Mouse (Mus musculus) cerebellum, adult 2 months (tissue): ENCODE results near the gene Wdr44. TPM values are rescaled to one million over a fixed set of nuclear protein-coding genes. Genes with fewer than 3 reads are reported as not detected.
A peak's percentile ranks its signal among the peaks of the same experiment; 100 is the strongest.

Experiments
- DNase-seq, 2 experiments: peaks; one replicate each; pipeline ENCODE4 v3.0.0; 2021
- H3K27ac ChIP-seq: fragments of 200-500 bp; 2 replicates; pipeline ENCODE4 v1.5.1; 2012; ENCODE audit warnings: low read length, control low read depth, inconsistent platforms; ENCODE audit not compliant: insufficient read depth
- H3K27me3 ChIP-seq: fragments of 200-500 bp; 2 replicates; pipeline ENCODE4 v1.6.1; 2012; ENCODE audit warnings: inconsistent platforms, mild to moderate bottlenecking, low read length, moderate library complexity; ENCODE audit not compliant: control insufficient read depth, insufficient read depth
- H3K4me1 ChIP-seq: fragments of 200-500 bp; 2 replicates; pipeline ENCODE4 v1.6.1; 2011; ENCODE audit warnings: low read length; ENCODE audit not compliant: control insufficient read depth, insufficient read depth
- H3K4me3 ChIP-seq: fragments of 200-500 bp; replicated peaks from 2 replicates; pipeline ENCODE3; 2011; ENCODE audit warnings: mild to moderate bottlenecking, low read depth, low read length, control low read depth; ENCODE audit not compliant: insufficient read depth
- CTCF ChIP-seq: fragments of 200-500 bp; IDR thresholded peaks from 2 replicates; pipeline ENCODE4 v1.5.1; 2011; ENCODE audit warnings: low read depth, mild to moderate bottlenecking, control low read depth, low read length, moderate library complexity, borderline replicate concordance; ENCODE audit not compliant: insufficient read depth
- POLR2A ChIP-seq: fragments of 200-500 bp; IDR thresholded peaks from 2 replicates; pipeline ENCODE4 v1.6.1; 2011; ENCODE audit warnings: low read length, control low read depth, borderline replicate concordance; ENCODE audit not compliant: insufficient read depth
- WGBS: fragments of 180-500 bp; shearing (Covaris S2); methylation state at CpG from one replicate; pipeline ENCODE4 v1.1.7; 2018; 5-methylcytosine and 5-hydroxymethylcytosine counted together
- polyA plus RNA-seq: library from polyadenylated mRNA; depleted of rRNA; stranded (reverse); fragments of >200 nt; gene quantifications from 2 replicates; pipeline ENCODE4 v1.2.3, GENCODE M21; 2012; rRNA removed

Wdr44 gene
- polyA plus RNA-seq = 7.3 and 7.5 TPM in 2 replicates

GRCm38 (mm10) chrX:23692722-23693442 lies at the start of gene Wdr44:
TSS of gene Wdr44 (plus strand) at chrX:23693051.
- Histone ChIP-seq H3K27me3 (no peaks in the 10 kb centered on the region), H3K4me3 (peak within 1 kb of the TSS; percentile 91), H3K4me1 (no peaks in the 10 kb centered on the region), H3K27ac (peak within 1 kb of the TSS; percentile 90)
- DNase-seq = peak; percentile 92 to 94
- WGBS = 7% methylated on average over 50 of the region's 51 CpGs
- TF ChIP-seq CTCF = no peak
- peak; percentile 67 for TF ChIP-seq POLR2A

DNA sequence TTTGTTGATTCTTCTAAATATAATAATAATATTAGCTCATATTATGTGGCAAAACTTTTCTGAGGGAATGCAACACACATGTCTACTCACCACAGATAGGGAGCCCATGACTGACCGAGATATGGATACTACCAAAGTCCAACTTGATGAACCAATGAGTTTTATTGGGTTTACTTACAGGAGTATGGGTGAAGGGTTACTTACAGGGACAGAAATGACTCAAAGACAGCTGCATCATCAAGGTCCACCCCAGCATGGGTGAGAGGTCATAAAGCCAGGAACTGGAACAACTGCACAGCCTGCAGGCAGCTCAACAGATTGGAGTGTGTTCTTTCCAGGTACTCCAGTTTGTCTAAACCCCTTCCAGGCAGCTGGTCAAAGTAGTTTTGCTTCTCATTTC lies 44.5 kb upstream of the Wdr44 start:
- TF ChIP-seq CTCF (no peak), POLR2A (no peak)
- Histone ChIP-seq H3K27me3 (no peaks in the 10 kb centered on the region), H3K4me1 (no peaks in the 10 kb centered on the region), H3K4me3 (no peak overlapping the region), H3K27ac (no peak overlapping the region)
- 93% methylated on average over 1 of the region's 1 CpGs for WGBS
- DNase-seq = no peak

GRCm38 (mm10) chrX:23662216-23662615 lies 30.6 kb upstream of the Wdr44 start:
- 87% methylated on average over 1 of the region's 1 CpGs for WGBS
- H3K4me1 ChIP-seq = no peaks in the 10 kb centered on the region
- DNase-seq = no peak
- H3K4me3 ChIP-seq = no peak overlapping the region
- H3K27ac ChIP-seq = no peak overlapping the region
- H3K27me3 ChIP-seq = no peaks in the 10 kb centered on the region
- no peak for TF ChIP-seq POLR2A
- no peak for TF ChIP-seq CTCF

DNA sequence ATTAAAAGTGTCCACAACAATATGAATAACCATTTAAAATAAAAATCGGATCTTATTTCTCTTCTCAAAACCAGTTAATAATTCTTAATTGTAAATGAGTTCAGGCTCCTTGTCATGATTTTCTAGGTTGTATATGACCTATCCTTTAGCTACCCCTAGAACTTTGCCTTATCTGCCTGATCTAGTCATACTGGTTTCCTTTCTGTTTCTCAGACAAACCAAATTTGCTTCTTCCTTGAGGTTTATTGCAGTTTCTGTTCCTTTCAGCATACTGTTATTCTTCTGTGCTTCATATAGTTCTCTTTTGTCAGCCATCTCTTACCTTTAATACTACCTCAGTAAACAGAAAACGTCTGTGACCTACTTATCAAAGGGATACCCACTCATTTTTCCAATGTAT lies 19.7 kb upstream of the Wdr44 start:
- H3K27ac ChIP-seq = no peak overlapping the region
- no peaks in the 10 kb centered on the region for H3K4me1 ChIP-seq
- no peaks in the 10 kb centered on the region for H3K27me3 ChIP-seq
- TF ChIP-seq CTCF = no peak
- TF ChIP-seq POLR2A = no peak
- WGBS = 68% methylated on average over 2 of the region's 2 CpGs
- DNase-seq = no peak
- H3K4me3 ChIP-seq = no peak overlapping the region

DNA sequence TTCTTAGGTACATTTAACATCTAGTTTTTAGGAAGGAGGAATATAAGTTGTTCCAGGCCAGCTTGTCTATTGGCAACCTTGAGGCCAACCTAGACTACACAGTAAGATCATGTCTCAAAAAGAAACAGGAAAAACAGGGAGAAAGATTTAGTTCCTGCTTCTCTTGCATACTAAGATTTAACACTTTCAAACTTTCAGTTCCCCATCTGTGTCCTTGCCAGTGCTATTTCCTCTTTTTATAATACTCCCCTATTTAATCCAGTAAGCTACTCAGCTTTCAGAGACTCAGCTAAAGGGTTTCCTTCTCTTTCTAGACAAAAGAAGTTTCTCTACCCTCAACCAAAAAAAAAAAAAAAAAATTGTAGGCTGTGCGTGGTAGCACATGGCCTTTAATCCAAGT lies 17.4 kb upstream of the Wdr44 start:
- Histone ChIP-seq H3K4me3 (no peak overlapping the region), H3K4me1 (no peaks in the 10 kb centered on the region), H3K27ac (no peak overlapping the region), H3K27me3 (no peaks in the 10 kb centered on the region)
- 84% methylated on average over 1 of the region's 1 CpGs for WGBS
- no peak for DNase-seq
- TF ChIP-seq CTCF (no peak), POLR2A (no peak)

GRCm38 (mm10) chrX:23676583-23676982 lies 16.3 kb upstream of the Wdr44 start:
- Histone ChIP-seq H3K4me3 (no peak overlapping the region), H3K4me1 (no peaks in the 10 kb centered on the region), H3K27me3 (no peaks in the 10 kb centered on the region), H3K27ac (no peak overlapping the region)
- TF ChIP-seq POLR2A (no peak), CTCF (no peak)
- 76% methylated on average over 2 of the region's 2 CpGs for whole genome bisulfite sequencing
- no peak for DNase-seq

DNA sequence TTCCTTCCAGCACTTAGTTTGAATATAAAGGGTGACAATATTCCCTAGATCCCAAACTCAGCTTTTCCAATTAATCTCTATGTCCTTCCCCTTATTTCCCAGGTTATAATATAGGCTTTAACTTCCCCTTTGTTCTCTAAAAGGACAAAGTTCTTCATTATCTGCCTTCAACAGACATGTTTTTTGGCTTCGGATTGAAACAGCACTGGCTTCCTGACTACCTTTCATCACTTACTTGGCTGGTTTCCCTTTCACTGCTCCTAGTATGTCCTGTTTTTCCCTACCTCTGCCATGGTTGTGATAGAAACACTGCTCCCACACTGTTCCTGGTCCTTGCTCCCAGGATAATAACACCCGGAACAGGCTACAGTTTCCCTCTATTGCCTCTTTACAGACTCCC lies 15.3 kb upstream of the Wdr44 start:
- TF ChIP-seq POLR2A = no peak
- no peak for TF ChIP-seq CTCF
- 69% methylated on average over 2 of the region's 2 CpGs for WGBS
- H3K4me1 ChIP-seq = no peaks in the 10 kb centered on the region
- H3K27ac ChIP-seq = no peak overlapping the region
- H3K27me3 ChIP-seq = no peaks in the 10 kb centered on the region
- no peak overlapping the region for H3K4me3 ChIP-seq
- no peak for DNase-seq

- no peaks in the 10 kb centered on the region for H3K4me1 ChIP-seq
- WGBS = 5% methylated on average over 5 of the region's 5 CpGs
- H3K4me3 ChIP-seq = peak overlapping the region; percentile 91
- H3K27ac ChIP-seq = no peak overlapping the region
- no peak for DNase-seq
- no peak for TF ChIP-seq CTCF
- TF ChIP-seq POLR2A = no peak
- no peaks in the 10 kb centered on the region for H3K27me3 ChIP-seq
Measured at GRCm38 (mm10) chrX:23692336-23692721, 522 bp upstream of the Wdr44 start.
